Mouse (Mus musculus) ES-Bruce4 (cell line): ENCODE measurements at regions not wholly inside any gene's neighbourhood (a gene's known extent, or its start where the extent isn't known, plus 50 kb on each side); places are given as distances from the start of the nearest gene placed in this dataset.

Source experiments
- H3K27ac ChIP-seq: 2 replicates; pipeline ENCODE4 v1.5.1; 2012; ENCODE audit warnings: low read length, inconsistent platforms; ENCODE audit not compliant: insufficient read depth
- H3K27me3 ChIP-seq: 2 replicates; pipeline ENCODE4 v1.6.1; 2012; ENCODE audit warnings: mild to moderate bottlenecking, low read length, inconsistent platforms; ENCODE audit not compliant: control insufficient read depth, poor library complexity, insufficient read depth, severe bottlenecking
- H3K36me3 ChIP-seq: 2 replicates; pipeline ENCODE4 v1.6.1; 2012; ENCODE audit warnings: inconsistent platforms, mild to moderate bottlenecking, low read length, moderate library complexity; ENCODE audit not compliant: control insufficient read depth, poor library complexity, insufficient read depth, severe bottlenecking
- H3K4me1 ChIP-seq: one replicate; pipeline ENCODE4 v1.8.1; 2011; ENCODE audit warnings: low read length; ENCODE audit not compliant: control insufficient read depth, insufficient read depth
- H3K4me3 ChIP-seq: 2 replicates; pipeline ENCODE4 v1.5.1; 2011; ENCODE audit warnings: low read depth, mild to moderate bottlenecking, low read length
- H3K9ac ChIP-seq: 2 replicates; pipeline ENCODE4 v1.6.1; 2012; ENCODE audit warnings: low read depth, mild to moderate bottlenecking, inconsistent platforms; ENCODE audit not compliant: poor library complexity, severe bottlenecking
- H3K9me3 ChIP-seq: replicated peaks from 2 replicates; pipeline ENCODE4 v1.6.1; 2012; ENCODE audit warnings: mild to moderate bottlenecking, low read length, inconsistent platforms; ENCODE audit not compliant: control insufficient read depth, poor library complexity, insufficient read depth, severe bottlenecking
- CTCF ChIP-seq: IDR thresholded peaks from one replicate; pipeline ENCODE4 v1.8.1; 2011; ENCODE audit warnings: low read depth, low read length
- EP300 ChIP-seq: IDR thresholded peaks from 2 replicates; pipeline ENCODE4 v1.6.1; 2011; ENCODE audit warnings: low read depth, low read length; ENCODE audit not compliant: insufficient read depth
- POLR2A ChIP-seq: IDR thresholded peaks from one replicate; pipeline ENCODE4 v1.8.1; 2011; ENCODE audit warnings: low read length; ENCODE audit not compliant: insufficient read depth

DNA sequence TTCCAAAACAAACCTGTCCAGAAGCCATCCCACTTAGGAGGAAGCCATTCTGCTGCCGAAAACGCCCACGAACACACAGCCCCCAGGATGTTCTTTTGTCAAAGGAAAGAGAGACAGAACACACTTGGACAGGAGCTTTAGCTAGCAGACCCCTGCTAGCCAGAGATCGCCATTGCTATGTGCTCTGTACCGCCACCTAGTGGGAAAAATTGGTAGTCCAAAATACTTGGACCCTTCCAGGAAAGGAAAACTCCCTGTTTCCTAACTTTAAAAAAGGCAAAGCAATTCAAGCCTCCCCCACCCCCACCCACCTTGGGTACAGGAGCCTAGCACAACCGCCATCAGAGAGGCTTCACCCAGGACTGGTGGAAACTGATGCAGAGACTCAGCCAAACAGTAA is 242.5 kb upstream of the Tbx18 start:
- TF ChIP-seq CTCF, result peak; percentile 43
- TF ChIP-seq POLR2A, result no peak
- no peaks in the 10 kb centered on the region for H3K27me3 ChIP-seq
- no peak overlapping the region for H3K27ac ChIP-seq
- H3K9me3 ChIP-seq, result no peaks in the 10 kb centered on the region
- H3K36me3 ChIP-seq, result no peaks in the 10 kb centered on the region
- no peak overlapping the region for H3K9ac ChIP-seq
- H3K4me1 ChIP-seq, result no peaks in the 10 kb centered on the region
- no peak overlapping the region for H3K4me3 ChIP-seq

DNA sequence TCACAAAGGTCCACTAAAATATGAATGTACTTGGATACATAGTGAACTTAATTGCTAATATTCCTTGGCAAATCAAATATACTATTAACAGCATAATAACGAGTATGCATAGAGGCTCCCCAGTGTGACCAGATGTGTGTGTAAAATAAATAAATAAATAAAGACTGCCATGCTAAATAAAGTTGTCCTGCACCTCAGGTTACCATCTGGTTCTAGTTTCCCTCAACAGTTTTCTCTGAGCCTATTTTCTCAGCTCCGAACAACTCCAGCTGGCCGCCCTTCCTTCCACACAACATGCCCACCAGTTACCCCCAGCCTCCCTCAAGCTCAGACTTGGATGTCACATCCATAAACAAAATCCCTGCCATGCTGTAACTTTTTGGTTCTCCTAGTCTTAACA is 253.8 kb upstream of the Tbx18 start:
- Histone ChIP-seq H3K36me3 (no peaks in the 10 kb centered on the region), H3K4me3 (no peak overlapping the region), H3K27me3 (no peaks in the 10 kb centered on the region), H3K27ac (no peak overlapping the region), H3K9me3 (peaks cover 2% of the 10 kb centered on the region; the same call in 1 of the 2 replicates), H3K4me1 (no peaks in the 10 kb centered on the region), H3K9ac (no peak overlapping the region)
- TF ChIP-seq CTCF, result no peak
- TF ChIP-seq POLR2A, result no peak
- no peak for TF ChIP-seq EP300

DNA sequence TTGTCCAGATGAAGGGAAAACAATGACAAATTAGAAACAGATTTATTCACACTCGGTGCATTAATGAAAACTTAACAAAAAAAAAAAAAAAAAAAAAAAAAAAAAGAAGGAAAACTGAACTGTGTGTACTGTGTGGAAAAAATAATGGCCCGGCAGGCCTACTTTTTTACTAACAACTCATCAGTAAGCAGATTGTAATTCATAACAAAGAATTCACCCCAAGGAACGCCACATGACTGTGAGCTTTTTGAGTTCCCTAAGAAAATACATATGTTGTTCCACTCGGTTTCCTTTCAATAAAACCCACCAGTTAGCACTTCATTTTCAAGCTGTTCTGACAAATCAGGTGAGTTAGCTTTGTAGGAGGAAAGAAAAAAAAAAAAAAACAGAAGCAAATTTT is 254.4 kb upstream of the Tbx18 start:
- peaks cover 2% of the 10 kb centered on the region; the same call in 1 of the 2 replicates for H3K9me3 ChIP-seq
- H3K27me3 ChIP-seq, result no peaks in the 10 kb centered on the region
- no peak for TF ChIP-seq EP300
- no peak for TF ChIP-seq POLR2A
- TF ChIP-seq CTCF, result no peak

DNA sequence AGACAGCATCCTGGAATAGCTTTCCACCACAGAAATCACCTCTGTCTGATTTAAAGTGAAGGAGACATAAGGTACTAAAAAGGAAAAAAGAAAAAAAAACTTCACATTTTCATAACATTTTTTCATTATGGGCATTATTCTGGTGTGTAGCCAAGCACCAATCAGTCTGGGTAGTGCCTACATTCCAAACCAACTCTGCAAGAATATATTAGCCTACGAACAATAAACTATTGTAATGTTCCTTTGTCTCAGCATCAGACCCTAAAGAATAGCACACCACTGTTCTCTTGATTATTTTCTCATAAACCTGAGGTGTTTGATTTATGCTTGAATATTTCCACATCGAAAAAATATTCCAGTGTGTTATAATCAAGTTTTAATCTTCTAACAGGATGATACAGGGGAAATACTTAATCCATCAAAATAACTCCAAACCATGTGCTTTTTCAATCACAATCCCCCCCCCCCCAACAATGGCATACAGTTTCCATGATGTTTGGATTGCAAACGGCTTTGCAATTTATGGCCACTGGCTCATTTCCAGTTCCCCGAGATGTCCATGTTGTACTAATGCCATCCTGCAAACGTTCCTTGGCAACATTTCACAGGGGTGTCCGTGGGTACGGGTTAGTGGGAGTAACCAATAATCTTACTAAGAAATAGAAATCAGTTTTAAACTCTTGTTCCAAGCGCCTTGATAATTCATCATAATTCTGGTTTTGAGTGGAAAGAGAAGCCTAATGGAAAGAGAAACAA is 275.1 kb upstream of the Tbx18 start:
- peaks cover 9% of the 10 kb centered on the region for H3K9me3 ChIP-seq
- H3K27me3 ChIP-seq, result no peaks in the 10 kb centered on the region
- H3K4me3 ChIP-seq, result no peak overlapping the region
- H3K9ac ChIP-seq, result no peak overlapping the region
- TF ChIP-seq EP300 (no peak), CTCF (no peak), POLR2A (no peak)
- no peaks in the 10 kb centered on the region for H3K36me3 ChIP-seq
- no peak overlapping the region for H3K27ac ChIP-seq
- H3K4me1 ChIP-seq, result no peaks in the 10 kb centered on the region

More for the DNA sequence above, 254.4 kb upstream of the Tbx18 start:
- Histone ChIP-seq H3K4me3 (no peak overlapping the region), H3K27ac (no peak overlapping the region), H3K36me3 (no peaks in the 10 kb centered on the region), H3K4me1 (no peaks in the 10 kb centered on the region), H3K9ac (no peak overlapping the region)

DNA sequence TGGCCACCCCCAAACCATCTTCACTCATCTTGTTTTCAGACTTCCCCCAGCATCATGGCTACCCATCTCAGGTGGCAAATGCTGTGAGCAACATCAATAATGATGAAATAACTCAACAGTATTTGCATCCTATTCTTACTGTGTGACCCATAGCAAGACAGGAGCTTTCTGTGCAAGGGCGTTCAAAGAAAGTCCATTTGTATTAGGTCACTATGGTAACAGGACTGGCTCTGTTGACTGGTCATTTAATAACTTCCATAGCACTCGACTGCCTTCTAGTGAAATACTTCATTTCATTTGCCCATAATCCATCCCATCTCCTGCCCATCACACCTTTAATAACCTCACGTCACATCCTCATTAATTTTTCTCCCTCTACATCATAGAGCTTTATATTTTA is 292.7 kb upstream of the Tbx18 start:
- no peaks in the 10 kb centered on the region for H3K9me3 ChIP-seq
- no peak overlapping the region for H3K4me3 ChIP-seq
- H3K4me1 ChIP-seq, result no peaks in the 10 kb centered on the region
- TF ChIP-seq POLR2A (no peak), EP300 (no peak), CTCF (no peak)
- no peak overlapping the region for H3K9ac ChIP-seq
- no peaks in the 10 kb centered on the region for H3K36me3 ChIP-seq
- H3K27me3 ChIP-seq, result no peaks in the 10 kb centered on the region
- no peak overlapping the region for H3K27ac ChIP-seq

DNA sequence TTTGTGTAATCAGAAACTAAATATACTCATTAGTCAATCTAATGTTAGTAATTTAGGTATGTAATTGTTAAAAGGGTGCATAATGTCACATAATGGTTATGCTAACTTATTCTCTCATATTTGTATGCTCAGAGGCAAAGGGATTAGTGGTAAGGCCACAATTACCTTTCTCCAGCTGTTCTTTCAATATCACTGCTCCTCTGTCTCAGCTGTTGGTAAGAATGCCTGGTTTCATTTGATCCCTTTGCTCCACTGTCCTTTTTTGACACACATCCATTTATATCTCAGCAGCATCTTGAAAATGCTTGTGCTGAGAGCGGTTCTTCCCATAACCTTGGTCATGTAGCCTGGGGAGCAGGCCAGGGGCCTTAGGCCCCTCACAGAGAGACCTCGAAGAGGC is 294.9 kb upstream of the Tbx18 start:
- Histone ChIP-seq H3K27me3 (no peaks in the 10 kb centered on the region), H3K9ac (no peak overlapping the region), H3K9me3 (no peaks in the 10 kb centered on the region), H3K27ac (no peak overlapping the region), H3K36me3 (no peaks in the 10 kb centered on the region), H3K4me1 (no peaks in the 10 kb centered on the region), H3K4me3 (no peak overlapping the region)
- TF ChIP-seq POLR2A (no peak), EP300 (no peak), CTCF (no peak)
